Mouse (Mus musculus) CD4-positive naive resting alpha-beta T cell, adult 76 days (primary cell): ENCODE data around the gene Samd7. TPM values are rescaled to one million over a fixed set of nuclear protein-coding genes. Genes with fewer than 3 reads are reported as not detected.

Experiments
- total RNA-seq: library from RNA; stranded (reverse); gene quantifications from one replicate; pipeline ENCODE4 v1.2.4, GENCODE M21; 2023

The Samd7 gene
- not detected for total RNA-seq

DNA sequence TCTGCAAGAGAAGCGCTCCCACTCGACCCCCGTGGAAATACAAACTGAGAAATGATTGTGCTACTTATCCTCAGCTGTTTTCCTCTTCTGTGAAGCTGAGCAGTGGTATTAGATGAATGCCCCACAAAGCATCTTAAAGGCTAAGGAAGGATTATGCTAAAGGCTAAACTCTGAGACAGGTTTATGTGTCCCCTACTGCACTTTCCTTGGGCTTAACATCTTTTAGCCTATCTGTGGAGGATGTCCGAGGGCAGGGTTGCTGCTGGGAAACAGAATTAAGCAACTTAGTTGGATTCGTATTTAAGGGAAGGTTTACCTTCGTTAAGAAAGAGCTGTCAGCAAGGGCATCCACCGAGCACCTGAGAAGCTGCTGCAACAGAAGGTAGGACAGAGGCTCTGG, at the start of gene Samd7:
TSS of gene Samd7 (plus strand) at position 288 of the 400 bp plus-strand sequence.

DNA sequence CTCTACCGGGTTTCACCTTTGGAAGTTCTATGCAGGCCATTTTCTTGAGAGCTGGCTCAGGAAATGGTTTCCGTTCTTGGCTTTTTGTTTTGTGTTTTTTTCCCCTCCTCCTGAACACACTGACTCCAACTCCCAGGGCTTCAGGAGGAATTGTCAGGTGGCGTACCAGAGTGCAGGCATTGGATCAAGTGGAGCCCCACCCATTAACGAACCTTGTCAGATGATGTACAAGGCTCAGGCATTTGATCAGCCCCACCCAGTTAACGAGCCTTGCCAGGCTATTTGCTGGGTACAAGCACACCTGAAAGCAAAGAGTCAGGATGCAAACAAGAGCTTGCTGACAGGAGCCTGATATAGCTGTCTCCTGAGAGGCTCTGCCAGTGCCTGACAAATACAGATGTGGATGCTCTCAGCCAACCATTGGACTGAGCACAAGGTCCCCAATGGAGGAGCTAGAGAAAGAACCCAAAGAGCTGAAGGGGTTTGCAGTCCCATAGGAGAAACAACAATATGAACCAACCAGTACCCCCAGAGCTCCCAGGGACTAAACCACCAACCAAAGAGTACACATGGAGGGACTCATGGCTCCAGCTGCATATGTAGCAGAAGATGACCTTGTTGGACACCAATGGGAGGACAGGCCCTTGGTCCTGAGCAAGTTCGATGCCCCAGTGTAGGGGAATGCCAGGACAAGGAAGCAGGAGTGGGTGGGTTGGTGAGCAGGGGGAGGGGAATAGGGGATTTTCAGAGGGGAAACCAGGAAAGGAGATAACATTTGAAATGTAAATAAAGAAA, 46.2 kb upstream of the Samd7 start, which contains the start of gene Lrrc31:
TSS of gene Lrrc31 (minus strand) at position 133 of the 795 bp plus-strand sequence.

DNA sequence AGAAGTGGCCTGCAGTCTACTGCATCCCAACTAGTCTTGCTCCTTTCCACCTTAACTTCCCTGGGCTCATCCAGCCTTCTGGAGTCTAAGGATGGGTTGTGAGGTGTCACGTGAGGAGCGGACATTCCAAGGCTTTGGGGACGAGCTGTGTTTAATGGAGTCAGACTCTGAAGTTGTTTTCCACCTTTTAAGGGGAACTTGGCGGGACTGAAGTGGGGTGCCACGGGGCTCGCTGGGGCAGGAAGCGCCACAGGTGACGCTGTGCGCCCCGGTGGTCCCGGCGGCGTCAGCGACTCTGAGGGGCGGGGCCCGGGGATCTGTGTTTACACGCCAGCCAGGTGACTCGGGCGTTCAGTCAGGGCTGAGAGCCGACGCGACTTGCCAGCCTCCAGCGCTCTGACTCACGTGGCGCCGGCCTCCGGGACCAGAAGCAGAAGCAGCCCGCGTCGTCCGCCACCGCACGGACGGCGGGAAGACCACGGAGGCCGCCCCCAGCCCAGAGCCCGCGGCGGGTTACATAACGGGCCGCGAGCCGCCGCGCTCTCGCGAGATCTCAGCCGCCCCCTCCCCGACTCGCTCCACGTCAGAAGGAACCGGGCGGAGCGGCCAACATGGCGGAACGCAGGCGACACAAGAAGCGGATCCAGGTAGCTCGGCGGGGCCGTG, 46.8 kb downstream of the Samd7 start, which contains the start of gene Sec62:
TSS of gene Sec62 (plus strand) at position 139 of the 666 bp plus-strand sequence.

Other genes with a start within 250 kb of the Samd7 start
- gene Mecom, start 198.3 kb upstream of the Samd7 start, total RNA-seq, result not detected
- 0.56 TPM for gene Actrt3, start 146.4 kb upstream of the Samd7 start, total RNA-seq
- 59.6 TPM for gene Mynn, start 144.2 kb upstream of the Samd7 start, total RNA-seq
- not detected for gene Lrriq4, start 101.8 kb upstream of the Samd7 start, total RNA-seq
- gene Lrrc34, start 98.4 kb upstream of the Samd7 start, total RNA-seq, result not detected
- not detected for gene Lrrc31, start 46.5 kb upstream of the Samd7 start, total RNA-seq
- gene Sec62, start 46.6 kb downstream of the Samd7 start, total RNA-seq, result 87.8 TPM
- gene Gpr160, start 109.7 kb downstream of the Samd7 start, total RNA-seq, result 0.67 TPM
- gene Phc3, start 223.1 kb downstream of the Samd7 start, total RNA-seq, result 86.8 TPM
- gene Prkci, start 249.5 kb downstream of the Samd7 start, total RNA-seq, result 21.2 TPM